Mouse (Mus musculus) heart, embryonic 13.5 days (tissue): ENCODE data around the gene Ephb2. TPM values are rescaled to one million over a fixed set of nuclear protein-coding genes. Genes with fewer than 3 reads are reported as not detected.

ENCODE experiments used
- ATAC-seq: fragments of 200-750 bp; cut with Nextera tagmentation; 2 replicates; pipeline ENCODE4 v1.8.0; 2017; ENCODE audit warnings: moderate TSS enrichment; ENCODE audit not compliant: insufficient number of reproducible peaks, low FRiP score, low TSS enrichment; ENCODE audit errors: extremely low read depth
- H3K27ac ChIP-seq: fragments of 300-500 bp; sonication (generic); replicated peaks from 2 replicates; pipeline ENCODE4 v1.5.1; 2015; ENCODE audit warnings: moderate library complexity, mild to moderate bottlenecking, inconsistent platforms
- H3K27me3 ChIP-seq: fragments of 300-500 bp; sonication (generic); replicated peaks from 2 replicates; pipeline ENCODE4 v1.6.1; 2015; ENCODE audit warnings: mild to moderate bottlenecking, inconsistent platforms
- H3K36me3 ChIP-seq: fragments of 300-500 bp; sonication (generic); 2 replicates; pipeline ENCODE4 v1.6.1; 2015; ENCODE audit warnings: mild to moderate bottlenecking, inconsistent platforms
- H3K4me1 ChIP-seq: fragments of 300-500 bp; sonication (generic); 2 replicates; pipeline ENCODE4 v1.6.1; 2015; ENCODE audit warnings: inconsistent platforms
- H3K4me2 ChIP-seq: fragments of 300-500 bp; sonication (generic); 2 replicates; pipeline ENCODE4 v1.6.1; 2015; ENCODE audit warnings: inconsistent platforms, mild to moderate bottlenecking, moderate library complexity
- H3K4me3 ChIP-seq: fragments of 300-500 bp; sonication (generic); 2 replicates; pipeline ENCODE4 v1.5.1; 2015; ENCODE audit warnings: moderate library complexity, mild to moderate bottlenecking, inconsistent platforms
- H3K9ac ChIP-seq: fragments of 300-500 bp; sonication (generic); 2 replicates; pipeline ENCODE4 v1.6.1; 2015; ENCODE audit warnings: inconsistent platforms, mild to moderate bottlenecking, moderate library complexity
- H3K9me3 ChIP-seq: fragments of 300-500 bp; sonication (generic); 2 replicates; pipeline ENCODE4 v1.6.1; 2016; ENCODE audit warnings: inconsistent platforms
- WGBS: fragments of 180-500 bp; shearing (Covaris S2); methylation state at CpG from one replicate; pipeline ENCODE4 v1.1.7; 2015; ENCODE audit warnings: mixed read lengths; 5-methylcytosine and 5-hydroxymethylcytosine counted together
- polyA plus RNA-seq: library from polyadenylated mRNA; unstranded; fragments of >200 nt; fragmentation: Nextera tagmentation; extraction: Ambion mirVana; gene quantifications from 2 replicates; pipeline ENCODE4 v1.2.1, GENCODE M21; 2015

Ephb2 gene
- polyA plus RNA-seq, 1 experiment from 2014 or later = 1.2 TPM

DNA sequence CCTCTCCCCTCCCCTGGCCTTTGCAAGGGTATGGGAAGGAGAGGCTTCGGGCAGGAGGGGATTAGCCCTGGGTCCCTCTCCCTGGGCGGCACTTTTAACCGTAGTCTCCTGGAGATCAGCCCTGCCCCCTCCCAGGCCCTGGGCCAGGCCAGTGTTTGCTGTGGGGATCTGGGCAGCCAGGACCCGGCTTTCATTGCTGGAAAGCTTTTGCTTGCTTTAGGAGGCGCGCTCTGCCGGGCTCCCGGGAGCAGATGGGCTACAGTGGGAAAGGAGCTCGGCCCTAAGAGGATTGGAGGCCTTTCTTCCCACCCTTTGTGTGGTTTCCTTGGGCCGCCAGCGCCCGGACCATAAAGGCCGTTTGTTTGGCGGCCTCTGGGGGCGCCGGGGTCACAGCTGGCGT lies 26.0 kb upstream of the Ephb2 start:
- Histone ChIP-seq H3K9me3 (peaks cover 5% of the 10 kb centered on the region; the same call in 1 of the 2 replicates), H3K27ac (no peak overlapping the region), H3K36me3 (no peaks in the 10 kb centered on the region), H3K4me3 (no peak overlapping the region), H3K4me1 (peaks cover 8% of the 10 kb centered on the region; the same call in 1 of the 2 replicates), H3K9ac (no peak overlapping the region), H3K27me3 (peaks cover 100% of the 10 kb centered on the region), H3K4me2 (no peak overlapping the region)
- ATAC-seq = no peak
- 5% methylated on average over 17 of the region's 17 CpGs for WGBS

DNA sequence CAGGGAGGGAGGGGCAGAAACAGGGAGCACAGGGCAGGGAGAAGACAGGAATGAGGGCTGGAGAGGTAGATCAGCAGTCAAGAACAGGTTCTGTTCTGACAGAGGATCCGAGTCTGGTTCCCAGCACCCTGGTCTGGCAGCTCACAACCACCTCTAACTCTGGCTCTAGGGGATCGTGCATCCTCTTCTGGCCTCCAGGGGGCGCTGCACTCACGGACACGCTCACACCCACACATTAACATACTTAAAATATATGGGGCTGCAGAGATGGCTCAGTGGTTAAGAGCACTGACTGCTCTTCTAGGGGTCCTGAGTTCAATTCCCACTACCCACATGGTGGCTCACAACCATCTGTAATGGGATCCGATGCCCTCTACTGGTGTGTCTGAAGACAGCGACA lies 24.2 kb upstream of the Ephb2 start:
- no peak overlapping the region for H3K4me3 ChIP-seq
- 80% methylated on average over 7 of the region's 7 CpGs for WGBS
- ATAC-seq = no peak
- no peak overlapping the region for H3K9ac ChIP-seq
- H3K4me1 ChIP-seq = peaks cover 7% of the 10 kb centered on the region; the same call in 1 of the 2 replicates
- H3K9me3 ChIP-seq = peaks cover 5% of the 10 kb centered on the region; the same call in 1 of the 2 replicates
- H3K4me2 ChIP-seq = no peak overlapping the region
- H3K27me3 ChIP-seq = peaks cover 100% of the 10 kb centered on the region
- no peak overlapping the region for H3K27ac ChIP-seq
- no peaks in the 10 kb centered on the region for H3K36me3 ChIP-seq

DNA sequence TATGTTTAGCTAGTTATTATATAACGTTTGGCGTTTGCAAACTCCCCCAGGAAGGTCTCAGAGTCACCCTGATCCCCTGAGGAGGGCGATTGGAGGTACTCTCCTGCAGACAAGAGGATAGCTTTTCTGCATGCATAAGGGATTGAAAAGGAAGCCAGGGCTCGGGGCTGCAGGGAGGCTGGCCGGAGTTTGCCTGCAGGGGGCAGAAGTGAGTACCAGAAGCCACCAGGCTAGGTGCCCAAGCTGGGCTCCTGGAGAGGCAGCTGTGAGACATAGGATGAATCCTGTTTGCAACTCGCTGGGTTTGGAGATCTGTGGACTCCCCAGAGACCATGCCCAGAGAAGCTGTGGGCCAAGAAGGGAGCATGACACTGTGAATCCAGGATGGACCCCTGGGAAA lies 19.3 kb upstream of the Ephb2 start:
- 26% methylated on average over 6 of the region's 6 CpGs for WGBS
- Histone ChIP-seq H3K27me3 (peaks cover 90% of the 10 kb centered on the region), H3K9ac (no peak overlapping the region), H3K4me3 (no peak overlapping the region), H3K27ac (no peak overlapping the region), H3K36me3 (no peaks in the 10 kb centered on the region), H3K9me3 (peaks cover 4% of the 10 kb centered on the region; the same call in 1 of the 2 replicates), H3K4me1 (no peaks in the 10 kb centered on the region), H3K4me2 (no peak overlapping the region)
- ATAC-seq = no peak

DNA sequence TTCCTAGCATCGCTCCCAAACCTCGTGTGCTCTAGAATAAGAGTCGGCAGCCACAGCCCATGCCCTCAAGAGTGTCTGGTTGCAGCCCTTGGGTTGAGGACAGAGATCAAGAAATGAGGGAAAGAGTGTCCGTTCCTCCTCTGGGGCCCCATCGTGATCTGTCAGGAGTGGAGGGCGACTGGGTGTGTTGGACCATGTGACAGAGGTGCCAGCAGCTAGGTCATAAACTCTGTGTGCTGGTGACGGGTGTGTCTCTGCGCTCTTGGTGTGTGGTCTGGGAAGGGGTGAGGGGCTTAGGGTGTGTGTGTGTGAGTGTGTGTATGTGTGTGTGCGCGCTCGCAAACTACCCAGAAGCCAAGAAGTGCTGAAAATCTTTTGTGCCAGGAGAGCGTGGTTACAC lies 17.2 kb upstream of the Ephb2 start:
- 76% methylated on average over 12 of the region's 12 CpGs for WGBS
- ATAC-seq = no peak
- no peak overlapping the region for H3K27ac ChIP-seq
- H3K9me3 ChIP-seq = no peaks in the 10 kb centered on the region
- no peaks in the 10 kb centered on the region for H3K36me3 ChIP-seq
- no peak overlapping the region for H3K4me3 ChIP-seq
- H3K4me1 ChIP-seq = no peaks in the 10 kb centered on the region
- no peak overlapping the region for H3K4me2 ChIP-seq
- H3K27me3 ChIP-seq = peaks cover 87% of the 10 kb centered on the region
- no peak overlapping the region for H3K9ac ChIP-seq

DNA sequence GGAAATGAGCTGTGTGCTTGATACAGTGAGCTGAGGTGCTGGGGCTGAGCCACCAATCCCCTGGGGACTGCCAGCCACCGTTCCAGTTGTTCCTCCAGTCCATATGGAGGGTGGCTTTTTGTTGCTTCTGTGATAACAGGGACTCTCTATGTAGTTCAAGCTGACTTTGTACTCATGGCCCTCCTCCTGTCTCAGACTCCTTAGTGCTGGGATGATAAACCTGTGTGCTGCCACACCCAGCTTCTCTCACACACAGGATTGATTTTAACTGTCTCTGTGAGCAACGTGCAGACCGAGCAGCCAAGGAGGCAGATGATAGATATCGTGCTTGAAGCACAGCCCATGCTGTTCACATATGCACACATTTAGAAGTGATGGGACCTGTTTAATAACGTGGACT lies 16.3 kb upstream of the Ephb2 start:
- Histone ChIP-seq H3K4me1 (no peaks in the 10 kb centered on the region), H3K27me3 (peaks cover 86% of the 10 kb centered on the region), H3K4me3 (no peak overlapping the region), H3K9me3 (no peaks in the 10 kb centered on the region), H3K27ac (no peak overlapping the region), H3K9ac (no peak overlapping the region), H3K36me3 (no peaks in the 10 kb centered on the region), H3K4me2 (no peak overlapping the region)
- 66% methylated on average over 5 of the region's 5 CpGs for WGBS
- ATAC-seq = no peak

DNA sequence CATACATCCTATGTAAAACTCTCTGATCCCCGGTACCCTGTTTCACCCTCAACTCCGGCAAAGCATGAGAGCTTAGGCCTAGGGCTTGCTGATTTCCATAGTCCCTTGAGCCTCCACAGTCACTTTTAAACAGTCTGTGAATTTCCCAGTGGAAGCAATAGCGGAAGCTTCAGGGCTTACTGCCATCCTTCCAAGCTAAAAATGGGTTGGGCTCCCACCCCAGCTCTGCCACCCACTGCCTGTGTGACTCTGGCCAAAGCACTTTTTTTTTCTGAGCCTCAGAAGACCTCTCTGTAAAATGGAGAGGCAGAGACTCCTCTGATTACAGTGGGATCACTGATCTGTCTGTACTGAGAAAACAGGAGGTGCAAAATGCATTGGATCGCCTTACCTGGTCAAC lies 12.8 kb upstream of the Ephb2 start:
- 64% methylated on average over 4 of the region's 4 CpGs for WGBS

DNA sequence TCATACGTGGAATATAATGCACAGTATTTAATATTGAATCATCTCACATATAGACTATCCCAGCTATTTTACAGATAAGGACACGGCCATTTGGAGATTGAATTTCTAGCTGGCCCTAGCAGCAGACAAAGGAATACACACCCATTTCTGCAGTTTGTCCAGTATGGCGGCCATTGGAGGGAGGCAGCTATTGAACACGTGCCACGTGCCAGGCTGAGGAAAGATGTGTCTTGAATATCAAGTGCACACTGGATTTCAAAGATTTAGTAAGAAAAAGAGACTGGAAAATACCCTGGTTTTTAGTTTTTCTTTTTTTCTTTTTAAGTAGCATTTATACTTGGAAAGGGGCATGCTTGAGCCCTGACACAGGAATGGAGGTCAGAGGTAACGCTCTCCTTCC lies 11.4 kb upstream of the Ephb2 start:
- H3K36me3 ChIP-seq = no peaks in the 10 kb centered on the region
- H3K9me3 ChIP-seq = no peaks in the 10 kb centered on the region
- H3K27me3 ChIP-seq = peaks cover 86% of the 10 kb centered on the region
- no peak for ATAC-seq
- H3K4me2 ChIP-seq = no peak overlapping the region
- H3K4me1 ChIP-seq = no peaks in the 10 kb centered on the region
- no peak overlapping the region for H3K27ac ChIP-seq
- no peak overlapping the region for H3K9ac ChIP-seq
- 77% methylated on average over 6 of the region's 6 CpGs for WGBS
- H3K4me3 ChIP-seq = no peak overlapping the region

More for the DNA sequence above, 12.8 kb upstream of the Ephb2 start:
- peaks cover 86% of the 10 kb centered on the region for H3K27me3 ChIP-seq
- no peak for ATAC-seq
- no peak overlapping the region for H3K4me3 ChIP-seq
- no peak overlapping the region for H3K9ac ChIP-seq
- no peaks in the 10 kb centered on the region for H3K9me3 ChIP-seq
- H3K27ac ChIP-seq = no peak overlapping the region
- H3K4me1 ChIP-seq = no peaks in the 10 kb centered on the region
- H3K36me3 ChIP-seq = no peaks in the 10 kb centered on the region
- no peak overlapping the region for H3K4me2 ChIP-seq

DNA sequence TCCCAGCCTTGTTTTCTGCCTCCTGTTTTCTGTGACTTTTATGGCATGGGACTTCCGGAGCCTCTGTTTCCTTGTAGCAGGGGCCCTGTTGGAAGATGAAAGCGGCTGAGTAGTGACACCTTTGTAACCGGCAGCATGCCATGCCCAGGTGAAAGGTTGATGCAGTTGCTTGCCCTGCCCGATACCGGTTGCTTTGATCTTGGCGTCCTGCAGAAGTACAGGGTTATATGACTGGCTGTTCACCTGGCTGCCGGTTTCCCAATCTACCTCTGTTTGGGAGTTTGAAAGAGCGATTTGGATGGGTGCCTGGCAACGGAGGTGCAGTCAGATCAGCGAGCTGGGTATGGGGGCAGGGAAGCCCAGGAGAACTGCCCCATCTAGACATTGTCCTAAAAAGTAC lies 7.0 kb upstream of the Ephb2 start:
- Histone ChIP-seq H3K4me1 (peaks cover 7% of the 10 kb centered on the region; the same call in 1 of the 2 replicates), H3K4me2 (no peak overlapping the region), H3K27ac (no peak overlapping the region), H3K4me3 (no peak overlapping the region), H3K27me3 (peaks cover 94% of the 10 kb centered on the region), H3K9ac (no peak overlapping the region), H3K9me3 (no peaks in the 10 kb centered on the region), H3K36me3 (no peaks in the 10 kb centered on the region)
- WGBS = 75% methylated on average over 10 of the region's 10 CpGs
- no peak for ATAC-seq

DNA sequence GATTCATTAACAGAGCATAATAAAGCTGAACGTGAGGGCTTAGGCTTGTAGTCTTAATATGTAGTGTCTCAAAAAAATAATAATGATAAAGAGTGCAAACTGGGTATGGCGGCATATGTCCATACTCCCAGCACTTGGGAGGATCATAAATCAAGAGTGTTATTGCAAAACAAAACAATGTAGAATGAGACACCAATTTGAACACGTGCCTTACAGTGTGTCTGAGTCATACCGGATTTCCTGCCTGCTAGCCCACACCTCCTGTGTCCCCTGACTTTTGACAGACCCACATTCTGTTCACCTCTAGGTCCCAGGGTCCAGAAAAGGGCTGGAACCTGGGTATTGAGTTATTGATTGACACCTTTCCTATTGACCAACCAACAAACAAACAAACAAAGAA lies 6.2 kb upstream of the Ephb2 start:
- Histone ChIP-seq H3K9ac (no peak overlapping the region), H3K27me3 (peaks cover 95% of the 10 kb centered on the region), H3K4me3 (no peak overlapping the region), H3K27ac (no peak overlapping the region), H3K4me2 (no peak overlapping the region), H3K9me3 (no peaks in the 10 kb centered on the region), H3K4me1 (peaks cover 7% of the 10 kb centered on the region; the same call in 1 of the 2 replicates), H3K36me3 (no peaks in the 10 kb centered on the region)
- ATAC-seq = no peak
- 67% methylated on average over 4 of the region's 4 CpGs for WGBS

DNA sequence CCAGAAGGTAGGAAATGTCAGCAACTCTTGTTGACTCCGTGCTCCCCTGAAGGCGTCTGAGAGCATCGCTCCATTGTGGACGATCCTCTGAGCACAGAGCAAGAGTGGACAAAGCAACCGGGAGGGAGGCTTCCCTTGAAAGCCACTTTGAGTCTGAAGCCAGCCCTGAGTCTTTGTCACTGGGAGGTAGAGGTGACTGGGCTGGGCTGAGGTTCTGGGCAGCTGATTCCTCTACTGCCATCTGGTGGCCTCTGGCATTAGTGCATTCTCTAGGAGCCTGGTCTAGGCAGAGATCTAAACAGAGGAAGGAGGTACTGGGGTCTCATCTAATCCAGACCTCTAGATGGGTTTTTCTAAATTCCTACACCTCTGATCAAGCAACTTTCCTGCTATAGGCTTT lies 5.3 kb upstream of the Ephb2 start:
- no peak overlapping the region for H3K9ac ChIP-seq
- no peaks in the 10 kb centered on the region for H3K36me3 ChIP-seq
- H3K9me3 ChIP-seq = no peaks in the 10 kb centered on the region
- WGBS = 8% methylated on average over 5 of the region's 5 CpGs
- no peak for ATAC-seq
- no peak overlapping the region for H3K4me3 ChIP-seq
- peaks cover 14% of the 10 kb centered on the region for H3K4me1 ChIP-seq
- H3K27ac ChIP-seq = no peak overlapping the region
- no peak overlapping the region for H3K4me2 ChIP-seq
- H3K27me3 ChIP-seq = peaks cover 95% of the 10 kb centered on the region

DNA sequence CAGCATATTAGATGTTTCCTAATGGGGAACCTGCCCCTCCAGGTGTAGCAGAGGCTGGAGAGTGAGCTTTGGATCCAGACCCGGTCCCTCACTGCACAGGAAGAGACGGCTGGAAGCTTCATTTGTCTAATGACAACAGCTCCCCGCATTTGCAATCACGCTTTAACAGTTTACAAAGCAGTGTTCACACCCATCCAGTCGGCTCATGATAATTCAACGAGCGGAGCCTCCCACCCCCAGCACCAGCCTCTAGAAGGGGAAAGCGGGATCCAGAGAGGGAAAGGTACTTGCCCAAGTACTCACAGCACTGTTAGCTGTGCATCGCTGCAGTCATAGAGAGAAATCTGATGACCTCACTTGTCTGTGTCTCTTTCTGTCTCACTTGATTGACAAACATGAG lies 2.7 kb upstream of the Ephb2 start:
- Histone ChIP-seq H3K4me3 (no peak overlapping the region), H3K4me1 (peaks cover 30% of the 10 kb centered on the region), H3K27me3 (peaks cover 91% of the 10 kb centered on the region), H3K4me2 (no peak overlapping the region), H3K9ac (no peak overlapping the region), H3K36me3 (no peaks in the 10 kb centered on the region), H3K9me3 (no peaks in the 10 kb centered on the region), H3K27ac (no peak overlapping the region)
- 44% methylated on average over 9 of the region's 9 CpGs for WGBS
- ATAC-seq = no peak

DNA sequence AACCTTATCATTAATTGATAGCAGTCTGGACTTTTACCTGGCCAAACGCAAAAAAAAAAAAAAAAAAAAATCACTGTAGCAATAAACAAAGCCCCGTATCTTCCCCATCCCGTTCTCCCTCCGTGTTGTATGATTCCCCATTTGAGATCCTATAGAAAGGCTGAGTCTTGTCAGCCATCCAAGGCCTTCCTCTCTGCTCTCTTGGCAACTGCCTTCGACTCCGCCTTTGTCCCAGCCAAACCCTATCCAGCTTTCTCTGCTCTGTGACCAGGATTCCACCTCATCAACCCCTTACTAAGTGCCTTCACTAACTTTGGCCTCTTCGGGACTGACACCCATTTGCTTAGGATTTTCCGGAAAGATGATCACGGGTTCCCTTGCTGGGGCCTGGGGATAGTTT lies 2.2 kb upstream of the Ephb2 start:
- WGBS = 67% methylated on average over 9 of the region's 9 CpGs
- Histone ChIP-seq H3K27me3 (peaks cover 91% of the 10 kb centered on the region), H3K4me3 (no peak overlapping the region)

More for the DNA sequence above, 2.2 kb upstream of the Ephb2 start:
- Histone ChIP-seq H3K36me3 (no peaks in the 10 kb centered on the region), H3K4me1 (peaks cover 30% of the 10 kb centered on the region), H3K9ac (no peak overlapping the region), H3K27ac (no peak overlapping the region), H3K4me2 (no peak overlapping the region), H3K9me3 (no peaks in the 10 kb centered on the region)
- ATAC-seq = no peak
